Comparison of ENCODE assay signal across 12 mouse cellular contexts in genomic region chr7:66273494-66273893, GRCm38 (mm10).
"Had no signal": no experiment of that assay in that cellular context is flagged by ENCODE, and none has a peak within 500 bp of the region (broad histone marks: within the 10 kb centered on the region; RNA-seq: fewer than 3 reads in every experiment).

No protein-coding gene starts in this region.

- DNase-seq: liver, embryonic 13.5 days; liver, postnatal 0 days; lung, adult 2 months; lung, postnatal 14 days; lung, postnatal 36 days; right cerebral cortex, adult 18-20 months; right cerebral cortex, postnatal 25 days; right cerebral cortex, postnatal 4 days; spleen, adult 18-20 months; thymus, adult 18-20 months; thymus, postnatal 14 days; thymus, postnatal 36 days had no signal
